Mouse (Mus musculus): ENCODE results near the gene Gm20403. TPM values are rescaled to one million over a fixed set of nuclear protein-coding genes. Genes with fewer than 3 reads are reported as not detected.

The Gm20403 gene
- not detected in 2 replicates for polyA plus RNA-seq (2012; rRNA removed; ENCODE audit: low replicate concordance)

GRCm38 (mm10) chr12:54986052-54986717, at the start of gene Gm20403:
Gene Gm20403, minus strand, starts transcription at chr12:54986529.

GRCm38 (mm10) chr12:55013626-55014398, 27.5 kb upstream of the Gm20403 start, which contains the start of gene Baz1a:
Gene Baz1a, minus strand, starts transcription at chr12:55014348.

Other genes starting within 250 kb of the Gm20403 start
- 11.8 and 12.7 TPM in 2 replicates for gene Snx6, start 190.8 kb downstream of the Gm20403 start, polyA plus RNA-seq (2012; rRNA removed; ENCODE audit: low replicate concordance)
- gene Cfl2, start 123.7 kb downstream of the Gm20403 start, polyA plus RNA-seq (2012; rRNA removed; ENCODE audit: low replicate concordance): 0.68 and 1.8 TPM in 2 replicates
- 0.55 and 0.64 TPM in 2 replicates for gene Baz1a, start 27.8 kb upstream of the Gm20403 start, polyA plus RNA-seq (2012; rRNA removed; ENCODE audit: low replicate concordance)
- gene 2700097O09Rik, start 93.6 kb upstream of the Gm20403 start, polyA plus RNA-seq (2012; rRNA removed; ENCODE audit: low replicate concordance): 1.1 and 1.2 TPM in 2 replicates
- gene Srp54a, start 93.7 kb upstream of the Gm20403 start, polyA plus RNA-seq (2012; rRNA removed; ENCODE audit: low replicate concordance): 7.2 and 12.8 TPM in 2 replicates
- gene Fam177a, start 137.9 kb upstream of the Gm20403 start, polyA plus RNA-seq (2012; rRNA removed; ENCODE audit: low replicate concordance): 2.3 and 4.0 TPM in 2 replicates
- gene Srp54b, start 168.6 kb upstream of the Gm20403 start, polyA plus RNA-seq (2012; rRNA removed; ENCODE audit: low replicate concordance): 10.7 and 28.1 TPM in 2 replicates
- not detected in 2 replicates for gene 1700047I17Rik2, start 213.1 kb upstream of the Gm20403 start, polyA plus RNA-seq (2012; rRNA removed; ENCODE audit: low replicate concordance)
- gene Srp54c, start 243.6 kb upstream of the Gm20403 start, polyA plus RNA-seq (2012; rRNA removed; ENCODE audit: low replicate concordance): 0.79 and 1.9 TPM in 2 replicates